Mouse (Mus musculus): Measurements from ENCODE around the gene Zfp735. TPM values are rescaled to one million over a fixed set of nuclear protein-coding genes. Genes with fewer than 3 reads are reported as not detected.

The Zfp735 gene
- not detected for total RNA-seq (2021)
- long read RNA-seq, experiment 1, result 0 reads
- long read RNA-seq, experiment 2, result 0 reads

GRCm38 (mm10) chr11:73688478-73688877 is at the start of gene Zfp735:
Gene Zfp735 (plus strand): TSS chr11:73688778.
- DNase-seq, result no peak

GRCm38 (mm10) chr11:73759115-73759514 is 70.5 kb downstream of the Zfp735 start:
- no peak for DNase-seq

Other genes starting within 250 kb of the Zfp735 start
- not detected for gene Olfr380, start 231.3 kb upstream of the Zfp735 start, total RNA-seq (2021)
- not detected for gene Olfr381, start 197.2 kb upstream of the Zfp735 start, total RNA-seq (2021)
- gene Olfr382, start 171.6 kb upstream of the Zfp735 start, total RNA-seq (2021), result not detected
- not detected for gene Olfr385, start 95.8 kb upstream of the Zfp735 start, total RNA-seq (2021)
- gene Olfr384, start 90.2 kb upstream of the Zfp735 start, total RNA-seq (2021), result not detected
- gene Olfr389, start 91.9 kb downstream of the Zfp735 start, total RNA-seq (2021), result not detected
- not detected for gene Olfr390, start 94.2 kb downstream of the Zfp735 start, total RNA-seq (2021)
- not detected for gene Olfr391-ps, start 114.3 kb downstream of the Zfp735 start, total RNA-seq (2021)
- gene Olfr392, start 128.3 kb downstream of the Zfp735 start, total RNA-seq (2021), result not detected
- gene Olfr393, start 162.7 kb downstream of the Zfp735 start, total RNA-seq (2021), result not detected
- not detected for gene Olfr394, start 202.0 kb downstream of the Zfp735 start, total RNA-seq (2021)
- gene Olfr395, start 220.5 kb downstream of the Zfp735 start, total RNA-seq (2021), result not detected
- gene Olfr23, start 247.9 kb downstream of the Zfp735 start, total RNA-seq (2021), result not detected